In genomic region chr15:103318201-103318816, GRCm38 (mm10) we compare ENCODE assay signal across 16 mouse cellular contexts. TPM values are rescaled to one million over a fixed set of nuclear protein-coding genes. Genes with fewer than 3 reads are reported as not detected.
DNase-seq lines count a peak whose midpoint lies in the region; ATAC-seq and TF ChIP-seq lines count a peak whose summit lies in the region.
"Had no signal": no experiment of that assay in that cellular context is flagged by ENCODE, and none has a peak within 500 bp of the region (broad histone marks: within the 10 kb centered on the region; RNA-seq: fewer than 3 reads in every experiment).

No protein-coding gene starts in this region.

- H3K27ac ChIP-seq in forebrain, embryonic 10.5 days, result peak overlapping the region; percentile 15; the same call in 1 of the 2 replicates
- H3K27ac ChIP-seq in forebrain, embryonic 13.5 days, result no peak overlapping the region
- peak overlapping the region; percentile 43; the same call in 1 of the 2 replicates for H3K27ac ChIP-seq in kidney, embryonic 15.5 days
- peak overlapping the region; percentile 74 for H3K27ac ChIP-seq in heart, adult 2 months
- H3K27ac ChIP-seq in hindbrain, postnatal 0 days, result peak overlapping the region; percentile 16; the same call in 1 of the 2 replicates
- H3K27ac ChIP-seq: embryonic facial prominence, embryonic 13.5 days; layer of hippocampus, adult 2 months had no signal

- peaks cover 64% of the 10 kb centered on the region for H3K4me1 ChIP-seq in forebrain, embryonic 10.5 days
- H3K4me1 ChIP-seq in forebrain, embryonic 13.5 days, result peaks cover 42% of the 10 kb centered on the region
- H3K4me1 ChIP-seq in kidney, embryonic 15.5 days, result peaks cover 72% of the 10 kb centered on the region
- H3K4me1 ChIP-seq in heart, adult 2 months (ENCODE audit: control insufficient read depth, insufficient read depth, low read length), result peaks cover 6% of the 10 kb centered on the region
- H3K4me1 ChIP-seq in hindbrain, postnatal 0 days (ENCODE audit: insufficient read depth, low read length), result peaks cover 11% of the 10 kb centered on the region

- 76% methylated on average over 3 of the region's 3 CpGs for WGBS in forebrain, embryonic 10.5 days
- 69% methylated on average over 3 of the region's 3 CpGs for WGBS in forebrain, embryonic 13.5 days
- 54% methylated on average over 3 of the region's 3 CpGs for WGBS in kidney, embryonic 15.5 days
- 64% methylated on average over 3 of the region's 3 CpGs for WGBS in heart, adult 2 months
- WGBS in hindbrain, postnatal 0 days, result 73% methylated on average over 3 of the region's 3 CpGs

- TF ChIP-seq POLR2A in heart, adult 2 months (IDR thresholded peaks at IDR 0.05; ENCODE audit: insufficient read depth, low read depth, low read length), result 0 out of 2 replicates have a peak, but pooled peaks have one; percentile 12

- no peaks in the 10 kb centered on the region for H3K79me2 ChIP-seq in heart, adult 2 months (replicated peaks; ENCODE audit: control insufficient read depth, insufficient read depth, low read length)

- no peak overlapping the region for H3K4me3 ChIP-seq in forebrain, embryonic 10.5 days
- H3K4me3 ChIP-seq in forebrain, embryonic 13.5 days, result no peak overlapping the region
- H3K4me3 ChIP-seq in kidney, embryonic 15.5 days (replicated peaks), result no peak overlapping the region
- no peak overlapping the region for H3K4me3 ChIP-seq in heart, adult 2 months
- H3K4me3 ChIP-seq in hindbrain, postnatal 0 days (ENCODE audit: low read length), result no peak overlapping the region
- H3K4me3 ChIP-seq: embryonic facial prominence, embryonic 13.5 days; layer of hippocampus, adult 2 months had no signal

- no peak overlapping the region for H3K9ac ChIP-seq in forebrain, embryonic 13.5 days
- H3K9ac ChIP-seq in kidney, embryonic 15.5 days, result no peak overlapping the region
- no peak overlapping the region for H3K9ac ChIP-seq in heart, adult 2 months (ENCODE audit: low read depth, low read length)
- no peak overlapping the region for H3K9ac ChIP-seq in hindbrain, postnatal 0 days (replicated peaks; ENCODE audit: low read length)
- H3K9ac ChIP-seq: forebrain, postnatal 0 days; liver, postnatal 0 days had no signal

- no peak for TF ChIP-seq EP300 in heart, adult 2 months (IDR thresholded peaks at IDR 0.05; ENCODE audit: insufficient read depth, low read depth, low read length)

- DNase-seq in forebrain, embryonic 10.5 days (ENCODE audit: extremely low spot score, low spot score), result no peak
- DNase-seq in kidney, adult 11 months, result no peak
- DNase-seq in heart, adult 2 months, result peak; percentile 61 to 72
- DNase-seq in hindbrain, postnatal 0 days (ENCODE audit: low spot score), result no peak
- no peak for DNase-seq in c-Kit-positive CD71-positive TER-119-positive erythroid progenitor cells, embryonic 14.5 days (ENCODE audit: low spot score)
- DNase-seq in urinary bladder, adult 18-20 months (ENCODE audit: low spot score in 2 of 2), result no peak
- DNase-seq: cerebellum, postnatal 25 days; forebrain, postnatal 0 days; liver, postnatal 0 days; thymus, adult 2 months had no signal

- no peak for ATAC-seq in forebrain, embryonic 13.5 days
- no peak for ATAC-seq in kidney, embryonic 15.5 days (replicated peaks; ENCODE audit: low FRiP score)
- ATAC-seq in hindbrain, postnatal 0 days, result no peak
- ATAC-seq: forebrain, postnatal 0 days; inflammation-experienced regulatory T-cells, adult 6 months; liver, postnatal 0 days had no signal

- no peaks in the 10 kb centered on the region for H3K9me3 ChIP-seq in forebrain, embryonic 10.5 days
- no peaks in the 10 kb centered on the region for H3K9me3 ChIP-seq in forebrain, embryonic 13.5 days (replicated peaks)
- no peaks in the 10 kb centered on the region for H3K9me3 ChIP-seq in kidney, embryonic 15.5 days (replicated peaks)
- no peaks in the 10 kb centered on the region for H3K9me3 ChIP-seq in hindbrain, postnatal 0 days (ENCODE audit: low read length)
- H3K9me3 ChIP-seq: embryonic facial prominence, embryonic 13.5 days; G1E had no signal

- peaks cover 57% of the 10 kb centered on the region for H3K36me3 ChIP-seq in forebrain, embryonic 10.5 days (replicated peaks)
- H3K36me3 ChIP-seq in forebrain, embryonic 13.5 days (ENCODE audit: poor library complexity, severe bottlenecking), result peaks cover 49% of the 10 kb centered on the region
- H3K36me3 ChIP-seq in kidney, embryonic 15.5 days, result peaks cover 35% of the 10 kb centered on the region
- H3K36me3 ChIP-seq in heart, adult 2 months (ENCODE audit: control insufficient read depth, insufficient read depth, low read length), result no peaks in the 10 kb centered on the region
- H3K36me3 ChIP-seq in hindbrain, postnatal 0 days (ENCODE audit: insufficient read depth, low read length), result peaks cover 20% of the 10 kb centered on the region

- no peak overlapping the region for H3K4me2 ChIP-seq in forebrain, embryonic 13.5 days
- no peak overlapping the region for H3K4me2 ChIP-seq in kidney, embryonic 15.5 days
- H3K4me2 ChIP-seq in hindbrain, postnatal 0 days (ENCODE audit: low read depth, low read length), result no peak overlapping the region
- H3K4me2 ChIP-seq: embryonic facial prominence, embryonic 13.5 days had no signal

- no peak for TF ChIP-seq CTCF in heart, adult 2 months (IDR thresholded peaks at IDR 0.05)
- no peak for TF ChIP-seq CTCF in hindbrain, postnatal 0 days (IDR thresholded peaks at IDR 0.05; ENCODE audit: low read depth)

- H3K27me3 ChIP-seq in forebrain, embryonic 10.5 days (ENCODE audit: poor library complexity, severe bottlenecking), result peaks cover 14% of the 10 kb centered on the region
- H3K27me3 ChIP-seq in forebrain, embryonic 13.5 days, result no peaks in the 10 kb centered on the region
- H3K27me3 ChIP-seq in kidney, embryonic 15.5 days, result no peaks in the 10 kb centered on the region
- no peaks in the 10 kb centered on the region for H3K27me3 ChIP-seq in heart, adult 2 months (ENCODE audit: control insufficient read depth, insufficient read depth, low read length)
- H3K27me3 ChIP-seq in hindbrain, postnatal 0 days (ENCODE audit: insufficient read depth, low read length), result no peaks in the 10 kb centered on the region
- H3K27me3 ChIP-seq: embryonic facial prominence, embryonic 13.5 days had no signal

- intact Hi-C loops in heart, adult 2 months (cut with DNase I), result no loop called here

RNA-seq across cellular contexts. Expression of gene Gpr84, which starts 7.9 kb away (rescaled TPM):
- 0.14 and 0.36 TPM in 2 replicates for polyA plus RNA-seq in forebrain, embryonic 10.5 days (2016; fragmentation: Nextera tagmentation; extraction: Ambion mirVana)
- polyA plus RNA-seq in forebrain, embryonic 13.5 days (2015; fragmentation: Nextera tagmentation; extraction: Ambion mirVana), result 0.30 and 0.41 TPM in 2 replicates
- 0.42 and 0.48 TPM in 2 replicates for polyA plus RNA-seq in kidney, embryonic 15.5 days (2015; fragmentation: Nextera tagmentation; extraction: Ambion mirVana)
- not detected for total RNA-seq in heart, adult 2 months (2021)
- 0.06 TPM in 1 of 2 replicates, not detected in the other for polyA plus RNA-seq in heart, adult 2 months (2012; rRNA removed)
- 0.58 and 0.86 TPM in 2 replicates for total RNA-seq in hindbrain, postnatal 0 days (2014; rRNA removed)
- polyA plus RNA-seq in hindbrain, postnatal 0 days (2015; fragmentation: Nextera tagmentation; extraction: Ambion mirVana), result 0.30 and 0.37 TPM in 2 replicates
- total RNA-seq: G1E had no signal
- polyA plus RNA-seq: G1E; inflammation-experienced regulatory T-cells, adult 6 months had no signal

RNA-seq across cellular contexts. Expression of gene Zfp385a, which starts 21.6 kb away (rescaled TPM):
- 23.1 and 23.6 TPM in 2 replicates for polyA plus RNA-seq in forebrain, embryonic 10.5 days (2016; fragmentation: Nextera tagmentation; extraction: Ambion mirVana)
- 11.3 and 12.0 TPM in 2 replicates for polyA plus RNA-seq in forebrain, embryonic 13.5 days (2015; fragmentation: Nextera tagmentation; extraction: Ambion mirVana)
- polyA plus RNA-seq in kidney, embryonic 15.5 days (2015; fragmentation: Nextera tagmentation; extraction: Ambion mirVana), result 12.5 and 14.4 TPM in 2 replicates
- total RNA-seq in heart, adult 2 months (2021), result 10 to 100 TPM; 10.1 to 10.4 TPM
- 7.3 and 12.0 TPM in 2 replicates for polyA plus RNA-seq in heart, adult 2 months (2012; rRNA removed)
- 20.6 and 25.8 TPM in 2 replicates for total RNA-seq in hindbrain, postnatal 0 days (2014; rRNA removed)
- polyA plus RNA-seq in hindbrain, postnatal 0 days (2015; fragmentation: Nextera tagmentation; extraction: Ambion mirVana), result 19.8 and 23.1 TPM in 2 replicates
- polyA plus RNA-seq: inflammation-experienced regulatory T-cells, adult 6 months had no signal

RNA-seq across cellular contexts. Expression of gene Copz1, which starts 45.8 kb away (rescaled TPM):
- polyA plus RNA-seq in forebrain, embryonic 10.5 days (2016; fragmentation: Nextera tagmentation; extraction: Ambion mirVana), result 279 and 280 TPM in 2 replicates
- polyA plus RNA-seq in forebrain, embryonic 13.5 days (2015; fragmentation: Nextera tagmentation; extraction: Ambion mirVana), result 219 and 232 TPM in 2 replicates
- 298 and 300 TPM in 2 replicates for polyA plus RNA-seq in kidney, embryonic 15.5 days (2015; fragmentation: Nextera tagmentation; extraction: Ambion mirVana)
- 10 to 100 TPM; 50.2 to 55.2 TPM for total RNA-seq in heart, adult 2 months (2021)
- polyA plus RNA-seq in heart, adult 2 months (2012; rRNA removed), result 58.7 and 96.8 TPM in 2 replicates
- total RNA-seq in hindbrain, postnatal 0 days (2014; rRNA removed), result 149 and 155 TPM in 2 replicates
- polyA plus RNA-seq in hindbrain, postnatal 0 days (2015; fragmentation: Nextera tagmentation; extraction: Ambion mirVana), result 181 TPM in 2 replicates

RNA-seq across cellular contexts. Expression of gene Itga5, which starts 48.3 kb away (rescaled TPM):
- 22.8 and 25.6 TPM in 2 replicates for polyA plus RNA-seq in forebrain, embryonic 10.5 days (2016; fragmentation: Nextera tagmentation; extraction: Ambion mirVana)
- 7.7 and 8.0 TPM in 2 replicates for polyA plus RNA-seq in forebrain, embryonic 13.5 days (2015; fragmentation: Nextera tagmentation; extraction: Ambion mirVana)
- 32.8 and 41.3 TPM in 2 replicates for polyA plus RNA-seq in kidney, embryonic 15.5 days (2015; fragmentation: Nextera tagmentation; extraction: Ambion mirVana)
- total RNA-seq in heart, adult 2 months (2021), result 10 to 100 TPM; 36.4 to 36.7 TPM
- 38.6 and 44.6 TPM in 2 replicates for polyA plus RNA-seq in heart, adult 2 months (2012; rRNA removed)
- 8.2 and 8.3 TPM in 2 replicates for total RNA-seq in hindbrain, postnatal 0 days (2014; rRNA removed)
- polyA plus RNA-seq in hindbrain, postnatal 0 days (2015; fragmentation: Nextera tagmentation; extraction: Ambion mirVana), result 4.9 and 5.0 TPM in 2 replicates

Comparison
In these comparisons a context has a peak if more than half of its experiments do, and no peak if none do; other contexts are left out.
1. DNase-seq: peak in heart, adult 2 months (2 of 2); none in forebrain, embryonic 10.5 days (single experiment), kidney, adult 11 months (single experiment), hindbrain, postnatal 0 days (single experiment), c-Kit-positive CD71-positive TER-119-positive erythroid progenitor cells, embryonic 14.5 days (single experiment) and urinary bladder, adult 18-20 months (0 of 2).